Mouse (Mus musculus) embryonic fibroblast, embryonic 13.5 days (primary cell): ENCODE data around the gene Phgr1. TPM values are rescaled to one million over a fixed set of nuclear protein-coding genes. Genes with fewer than 3 reads are reported as not detected.
A peak's percentile ranks its signal among the peaks of the same experiment; 100 is the strongest.

Source experiments
- H3K27ac ChIP-seq: 2 replicates; pipeline ENCODE4 v1.5.1; 2012; ENCODE audit warnings: low read length, control low read depth, inconsistent platforms; ENCODE audit not compliant: insufficient read depth
- H3K4me1 ChIP-seq: 2 replicates; pipeline ENCODE4 v1.6.1; 2011; ENCODE audit warnings: low read length; ENCODE audit not compliant: control insufficient read depth, insufficient read depth
- H3K4me3 ChIP-seq: 2 replicates; pipeline ENCODE4 v1.5.1; 2011; ENCODE audit warnings: mild to moderate bottlenecking, control low read depth, low read length; ENCODE audit not compliant: insufficient read depth
- CTCF ChIP-seq: IDR thresholded peaks from 2 replicates; pipeline ENCODE4 v1.5.1; 2011; ENCODE audit warnings: mild to moderate bottlenecking, control low read depth, low read length, moderate library complexity, borderline replicate concordance; ENCODE audit not compliant: insufficient read depth
- POLR2A ChIP-seq: IDR thresholded peaks from 2 replicates; pipeline ENCODE4 v1.6.1; 2011; ENCODE audit warnings: low read depth, mild to moderate bottlenecking, control low read depth, low read length, moderate library complexity
- polyA plus RNA-seq: library from polyadenylated mRNA; stranded (reverse); fragments of >200 nt; gene quantifications from 2 replicates; pipeline ENCODE4 v1.2.4, GENCODE M21; 2011; ENCODE audit warnings: low read depth; ENCODE audit not compliant: missing spikeins, insufficient read length

The Phgr1 gene
- polyA plus RNA-seq, 1 experiment, result not detected

DNA sequence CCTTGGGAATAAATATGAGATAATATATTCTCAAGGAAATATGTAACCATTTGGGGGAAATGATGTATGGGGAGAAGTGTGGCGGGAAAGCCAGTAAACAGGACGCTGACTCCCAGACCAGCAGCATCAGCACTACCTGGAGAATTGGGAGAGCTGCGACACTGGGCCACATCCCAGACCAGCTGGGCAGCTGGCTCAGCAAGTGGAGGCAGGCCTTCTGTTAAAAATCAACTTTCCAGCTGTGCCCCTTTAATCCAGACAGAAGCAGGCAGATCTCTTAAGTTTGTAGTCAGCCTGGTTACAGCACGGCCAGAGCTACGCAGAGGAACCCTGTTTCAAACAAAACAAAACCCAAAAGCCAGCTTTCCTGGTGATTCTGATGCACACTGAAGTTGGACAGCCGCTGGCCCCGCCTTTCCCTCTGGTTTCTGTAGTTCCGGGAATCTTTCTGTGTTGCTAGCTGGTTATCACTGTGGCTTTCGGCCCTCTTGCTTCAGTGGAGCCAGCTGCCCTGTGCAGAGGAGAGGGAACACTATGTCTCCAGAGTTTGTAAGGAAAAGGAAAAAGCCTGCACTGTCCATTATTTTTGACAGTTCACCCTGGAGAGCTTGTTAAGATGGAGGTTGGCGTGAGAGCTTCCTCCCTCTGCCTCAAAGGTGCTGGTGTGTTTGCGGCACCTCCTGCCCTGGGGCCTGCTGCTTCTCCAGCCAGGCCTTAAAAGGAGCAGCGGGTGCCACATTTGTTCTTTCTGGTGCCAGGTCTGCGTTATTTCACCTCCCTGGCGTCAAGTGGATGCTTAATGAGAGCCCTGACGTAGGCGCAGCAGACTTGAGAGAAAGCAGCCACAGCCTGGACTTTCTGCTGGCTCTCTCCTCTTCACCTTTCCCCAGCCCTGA, 20.4 kb upstream of the Phgr1 start:
- Histone ChIP-seq H3K4me1 (peaks cover 12% of the 10 kb centered on the region), H3K27ac (no peak overlapping the region), H3K4me3 (no peak overlapping the region)
- TF ChIP-seq POLR2A (peak; percentile 5; the same call in 1 of the 2 replicates), CTCF (no peak)

GRCm38 (mm10) chr2:118752792-118753108, 19.8 kb upstream of the Phgr1 start:
- TF ChIP-seq CTCF (no peak), POLR2A (peak; percentile 36)
- Histone ChIP-seq H3K4me1 (peaks cover 7% of the 10 kb centered on the region; the same call in 1 of the 2 replicates), H3K27ac (no peak overlapping the region), H3K4me3 (no peak overlapping the region)

DNA sequence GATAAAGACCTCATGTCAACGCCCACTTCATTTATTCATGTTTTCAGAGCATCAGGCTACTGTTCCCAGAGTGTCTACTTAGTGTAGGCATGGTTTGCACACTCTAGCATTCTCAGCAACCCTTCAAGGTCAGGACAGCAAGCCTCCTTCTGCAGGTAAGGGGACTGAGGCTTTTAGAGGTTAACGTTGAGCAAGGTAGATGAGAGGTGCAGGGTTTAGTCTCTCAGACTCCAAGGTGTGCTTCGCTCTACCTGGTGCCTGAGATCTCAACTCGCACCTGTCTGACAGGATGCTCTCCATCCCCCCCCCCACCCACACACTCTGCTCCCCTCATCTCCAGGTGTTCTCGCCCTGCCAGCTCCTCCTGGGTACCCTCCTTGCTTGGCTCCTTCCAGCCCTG, 18.4 kb upstream of the Phgr1 start:
- no peak overlapping the region for H3K4me3 ChIP-seq
- peaks cover 4% of the 10 kb centered on the region; the same call in 1 of the 2 replicates for H3K4me1 ChIP-seq
- no peak overlapping the region for H3K27ac ChIP-seq
- peak; percentile 69 for TF ChIP-seq POLR2A
- TF ChIP-seq CTCF, result no peak

GRCm38 (mm10) chr2:118755407-118755806, 17.2 kb upstream of the Phgr1 start:
- Histone ChIP-seq H3K4me1 (no peaks in the 10 kb centered on the region; the same call in 1 of the 2 replicates), H3K4me3 (no peak overlapping the region), H3K27ac (no peak overlapping the region)
- TF ChIP-seq POLR2A (peak; percentile 19; the same call in 1 of the 2 replicates), CTCF (no peak)

DNA sequence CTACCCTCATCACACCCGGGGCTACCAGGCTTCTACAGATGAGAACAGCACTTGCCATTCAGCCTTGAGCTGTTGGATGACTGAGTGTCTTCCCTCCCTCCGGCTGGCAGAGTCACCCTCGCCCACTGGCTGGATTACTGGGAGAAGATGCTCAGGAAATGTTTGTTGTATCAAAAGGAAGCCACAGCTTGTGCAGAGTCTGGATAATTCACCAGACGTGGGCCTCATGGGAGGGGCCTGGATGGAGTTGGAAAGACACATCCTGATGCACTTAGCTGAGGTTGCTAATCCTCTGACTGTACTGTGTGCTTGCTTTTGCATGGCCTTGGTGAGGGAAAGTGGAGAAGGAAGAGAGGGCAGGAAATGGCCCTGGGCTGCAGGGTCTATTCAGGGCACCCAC, 16.5 kb upstream of the Phgr1 start:
- Histone ChIP-seq H3K27ac (no peak overlapping the region), H3K4me3 (no peak overlapping the region), H3K4me1 (peaks cover 1% of the 10 kb centered on the region; the same call in 1 of the 2 replicates)
- TF ChIP-seq CTCF, result no peak
- TF ChIP-seq POLR2A, result no peak

DNA sequence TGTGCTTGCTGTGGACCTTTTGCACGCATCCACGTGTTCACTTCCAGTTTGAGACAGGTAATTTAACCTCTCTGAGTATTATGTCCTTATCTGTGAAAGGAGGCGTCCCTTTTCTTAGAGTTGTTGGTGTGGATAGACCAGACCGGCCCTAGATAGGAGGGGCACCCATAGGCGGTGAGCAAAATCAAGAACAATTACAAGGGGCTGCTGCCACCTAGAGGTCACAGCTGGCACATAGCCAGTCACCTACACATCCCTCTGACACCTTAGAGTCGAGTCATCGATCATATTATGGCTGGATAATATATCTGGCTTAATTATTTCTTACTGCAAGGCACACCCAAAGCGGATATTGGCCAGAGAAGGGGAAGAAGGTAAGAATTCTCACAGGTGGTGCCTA, 12.7 kb upstream of the Phgr1 start:
- Histone ChIP-seq H3K4me3 (no peak overlapping the region), H3K27ac (no peak overlapping the region), H3K4me1 (peaks cover 12% of the 10 kb centered on the region; the same call in 1 of the 2 replicates)
- TF ChIP-seq CTCF (0 out of 2 replicates have a peak, but pooled peaks have one; percentile 22), POLR2A (no peak)

DNA sequence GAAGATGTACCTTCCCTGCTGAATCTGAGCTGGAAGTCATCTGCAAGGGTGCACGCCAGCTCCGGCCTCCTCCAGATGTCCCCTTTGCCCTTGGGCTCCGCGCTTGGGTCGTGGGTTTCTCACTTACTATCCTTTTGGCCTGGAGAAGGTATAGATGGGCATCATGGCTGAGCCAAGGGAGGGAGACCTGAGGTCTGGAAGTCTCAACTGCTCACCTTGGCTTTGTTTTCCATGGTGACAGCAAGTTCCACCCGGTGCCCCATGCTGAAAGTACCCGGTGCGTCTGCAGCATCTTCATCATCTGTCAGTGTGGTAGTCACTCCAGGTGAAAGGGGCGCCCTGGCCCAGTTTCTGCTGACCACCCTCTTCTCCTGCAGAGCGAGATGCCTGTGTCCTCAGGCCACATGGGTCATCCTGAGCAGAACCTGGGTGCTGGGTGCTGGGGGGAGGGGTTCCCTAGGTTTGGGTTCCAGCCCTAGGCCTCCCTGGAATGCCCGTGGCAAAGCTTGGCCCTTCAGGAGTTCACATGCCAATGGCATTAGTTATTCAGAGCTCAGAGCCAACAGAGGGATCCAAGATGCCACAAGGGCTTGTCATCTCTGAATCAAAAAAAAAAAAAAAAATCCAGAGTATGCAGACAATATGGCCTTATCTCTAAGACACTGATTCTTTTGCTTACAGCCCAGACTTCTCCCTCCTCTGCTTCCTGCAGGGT, 12.1 kb upstream of the Phgr1 start:
- Histone ChIP-seq H3K4me1 (peaks cover 14% of the 10 kb centered on the region), H3K27ac (peak overlapping the region; percentile 99), H3K4me3 (0 out of 2 replicates have a peak overlapping the region, but pooled peaks have one; percentile 58)
- TF ChIP-seq CTCF, result no peak
- TF ChIP-seq POLR2A, result no peak

DNA sequence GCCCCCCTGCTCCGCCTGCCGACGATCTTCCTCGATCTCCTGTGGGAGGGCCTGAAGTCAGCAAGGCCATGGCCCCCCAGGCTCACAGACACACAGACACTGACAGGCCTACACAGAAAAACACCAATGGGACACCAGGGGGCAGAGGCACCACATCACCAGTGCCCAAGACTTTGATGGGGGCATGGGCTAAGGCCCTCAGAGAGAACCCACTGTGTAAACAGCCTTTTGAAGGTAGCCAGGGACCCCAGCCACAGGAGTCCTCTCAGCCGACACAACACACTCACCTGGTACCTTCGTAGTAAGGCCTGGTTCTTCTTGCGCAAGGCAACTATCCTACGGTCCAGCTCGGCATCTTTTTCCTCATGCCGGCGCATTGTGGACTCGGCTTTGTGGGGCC, 11.2 kb upstream of the Phgr1 start:
- TF ChIP-seq CTCF, result peak; percentile 25; the same call in 1 of the 2 replicates
- TF ChIP-seq POLR2A, result 0 out of 2 replicates have a peak, but pooled peaks have one; percentile 29
- Histone ChIP-seq H3K27ac (peak overlapping the region; percentile 99), H3K4me3 (peak overlapping the region; percentile 58), H3K4me1 (peaks cover 20% of the 10 kb centered on the region)

DNA sequence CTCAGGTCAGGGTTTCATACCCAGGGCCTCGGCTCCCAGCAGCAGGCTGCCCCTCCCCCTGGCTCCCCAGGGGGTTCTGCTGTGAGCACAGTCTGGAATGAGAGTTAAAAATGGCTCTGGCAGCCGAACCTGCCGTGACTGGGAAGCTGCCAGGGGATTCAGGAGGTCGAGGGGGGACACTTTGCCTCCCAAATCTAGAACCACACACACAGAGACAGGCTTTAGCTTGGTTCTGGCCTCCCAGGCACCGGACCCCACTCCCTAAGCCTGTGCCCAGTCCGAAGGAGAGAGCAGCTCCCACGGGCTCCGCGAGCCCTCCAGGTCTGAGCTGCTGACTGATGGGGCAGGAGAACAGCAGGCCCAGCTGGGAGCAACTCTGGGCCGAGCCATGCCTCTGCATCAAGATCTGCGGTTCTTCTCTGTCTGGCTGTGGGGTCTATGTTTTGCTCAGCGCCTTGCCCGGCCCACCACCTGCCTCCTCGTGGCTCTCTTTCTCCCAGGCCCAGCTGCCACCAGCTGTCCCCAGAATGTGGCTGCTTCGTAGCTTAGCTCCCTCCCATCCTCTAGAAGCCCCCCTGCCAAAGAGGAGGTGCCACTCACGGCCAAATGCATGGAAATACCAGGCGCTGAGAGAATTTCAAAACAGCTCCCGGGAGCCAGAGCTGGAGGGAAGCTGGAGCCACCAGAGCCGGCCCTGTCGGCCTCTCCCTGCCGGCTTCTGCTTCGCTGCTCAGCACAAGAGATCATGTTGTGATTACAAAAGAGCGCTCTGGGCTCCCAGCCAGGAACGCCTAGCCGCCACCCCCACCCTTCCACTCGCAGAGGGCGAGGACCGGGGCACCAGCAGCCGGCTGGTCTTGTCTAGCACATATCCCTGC, 10.4 kb upstream of the Phgr1 start, which contains the start of gene Ccdc9b:
Gene Ccdc9b, minus strand, starts transcription at position 756 of the 878 bp plus-strand sequence.
- Histone ChIP-seq H3K4me1 (peaks cover 20% of the 10 kb centered on the region), H3K27ac (peak within 1 kb of the TSS; percentile 99), H3K4me3 (peak within 1 kb of the TSS; percentile 58)
- peak; percentile 61 for TF ChIP-seq POLR2A
- TF ChIP-seq CTCF, result no peak

- peaks cover 20% of the 10 kb centered on the region for H3K4me1 ChIP-seq
- TF ChIP-seq POLR2A (peak; percentile 32), CTCF (no peak)
- H3K27ac ChIP-seq, result peak overlapping the region; percentile 99
- H3K4me3 ChIP-seq, result no peak overlapping the region
These were observed 9.8 kb upstream of the Phgr1 start for GRCm38 (mm10) chr2:118762784-118763148.
